Mouse (Mus musculus): Measurements from ENCODE around the gene Map3k3.

DNA sequence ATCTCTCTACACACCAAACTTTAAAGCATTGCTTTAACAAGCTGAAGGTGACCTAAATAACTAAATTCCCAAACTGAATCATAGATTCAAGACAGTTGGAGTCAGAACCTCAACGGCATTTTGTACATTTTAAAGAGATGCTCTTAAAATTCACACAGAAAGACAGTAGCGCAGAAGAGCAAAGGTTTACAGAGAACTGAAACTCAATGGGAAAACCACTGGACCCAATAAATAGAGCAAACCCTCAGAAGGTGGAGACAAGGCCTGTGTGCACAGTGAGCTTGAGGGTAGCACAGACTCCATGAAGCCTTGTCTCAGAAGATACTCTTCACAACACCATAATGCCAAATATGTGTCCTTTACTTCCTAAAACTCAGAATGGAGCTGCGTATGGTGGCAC, 38.6 kb upstream of the Map3k3 start:
- TF ChIP-seq CTCF (IDR thresholded peaks at IDR 0.05; ENCODE audit: low read depth, low read length) (no peak), POLR2A (IDR thresholded peaks at IDR 0.05; ENCODE audit: extremely low read depth, insufficient read depth, low read length) (no peak)
